Mouse (Mus musculus): ENCODE data around the gene Podxl.
A peak's percentile ranks its signal among the peaks of the same experiment; 100 is the strongest.

The Podxl gene

DNA sequence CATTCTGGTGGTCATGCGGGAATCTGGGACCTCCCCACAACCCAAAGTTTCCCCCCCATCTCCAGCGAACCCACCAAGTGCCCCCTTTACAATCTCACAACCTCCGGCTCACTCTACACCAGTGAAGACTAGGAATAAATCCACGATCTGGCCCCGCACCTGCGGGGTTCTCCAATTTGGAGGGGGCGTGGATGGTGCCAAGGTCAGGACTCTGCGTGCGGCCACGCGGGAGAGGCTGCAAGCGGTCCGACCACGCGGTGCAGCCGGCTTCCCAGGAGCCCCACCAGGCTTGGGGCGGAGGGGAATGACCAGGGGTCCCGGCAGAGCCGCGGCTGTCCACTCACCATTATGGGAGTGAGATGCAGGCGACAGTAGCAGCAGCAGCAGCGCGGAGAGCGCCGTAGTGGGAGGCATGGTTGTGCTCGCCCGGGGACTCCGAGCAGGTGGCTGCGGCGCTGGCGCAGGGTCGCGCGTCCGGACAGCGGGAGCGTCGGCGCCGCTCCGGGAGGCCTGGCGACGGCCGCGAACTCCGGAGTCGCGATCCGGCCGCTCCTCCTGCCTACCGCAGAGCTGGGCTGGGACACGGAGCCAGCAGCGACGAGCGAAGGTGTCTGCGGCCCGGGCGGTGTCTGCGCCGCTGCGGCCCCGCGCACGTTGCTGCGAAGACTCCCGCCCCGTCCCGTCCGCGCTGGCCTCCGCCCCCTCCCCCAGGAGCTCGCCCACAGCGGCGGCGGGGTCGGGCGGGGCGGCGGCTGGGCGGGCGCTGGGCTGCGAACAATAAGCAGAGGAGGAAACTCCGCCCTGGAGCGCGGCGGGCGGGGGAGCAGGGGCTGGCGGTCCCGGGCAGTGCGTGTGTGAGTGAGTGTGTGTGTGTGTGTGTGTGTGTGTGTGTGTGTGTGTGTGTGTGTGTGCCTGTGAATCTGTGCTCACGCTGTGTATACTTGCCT is at the start of gene Podxl:
Podxl (minus strand) TSS at position 747 of the 947 bp plus-strand sequence.
- peak; percentile 77 for DNase-seq (ENCODE audit: low spot score)

DNA sequence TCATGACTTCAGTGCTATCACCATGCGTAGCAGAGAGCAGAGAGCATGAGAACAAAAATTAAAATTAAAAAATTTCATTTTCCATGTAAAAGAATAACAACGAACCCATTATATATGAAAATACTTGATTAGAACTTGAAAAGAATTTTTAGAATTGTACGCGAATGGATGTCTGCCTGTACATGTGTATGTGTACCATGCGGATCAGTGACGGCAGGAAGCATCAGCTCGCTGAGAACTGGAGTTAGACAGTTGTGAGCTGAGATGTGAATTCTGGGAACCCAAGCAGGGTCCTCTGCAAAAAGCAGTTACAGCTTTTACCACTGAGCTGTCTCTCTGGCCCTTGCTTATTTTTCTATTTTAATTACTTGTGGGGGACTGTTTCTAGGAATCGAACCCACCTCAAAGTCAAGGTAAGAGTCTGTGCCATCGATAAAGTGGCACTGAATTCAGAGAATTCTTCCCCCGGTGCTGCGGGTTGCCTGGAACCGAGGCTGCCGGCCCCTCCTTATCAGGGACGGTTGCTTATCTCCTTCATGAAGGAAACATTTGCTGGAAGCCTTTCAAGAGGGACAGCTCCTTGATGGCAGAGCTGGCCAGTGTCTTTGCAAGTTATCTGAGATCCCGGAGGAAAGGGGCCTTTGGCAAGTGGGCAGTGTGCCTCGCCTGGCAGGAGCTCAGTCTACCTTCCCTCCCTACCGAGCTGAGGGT is 48.9 kb upstream of the Podxl start:
- no peak for DNase-seq (ENCODE audit: low spot score)

DNA sequence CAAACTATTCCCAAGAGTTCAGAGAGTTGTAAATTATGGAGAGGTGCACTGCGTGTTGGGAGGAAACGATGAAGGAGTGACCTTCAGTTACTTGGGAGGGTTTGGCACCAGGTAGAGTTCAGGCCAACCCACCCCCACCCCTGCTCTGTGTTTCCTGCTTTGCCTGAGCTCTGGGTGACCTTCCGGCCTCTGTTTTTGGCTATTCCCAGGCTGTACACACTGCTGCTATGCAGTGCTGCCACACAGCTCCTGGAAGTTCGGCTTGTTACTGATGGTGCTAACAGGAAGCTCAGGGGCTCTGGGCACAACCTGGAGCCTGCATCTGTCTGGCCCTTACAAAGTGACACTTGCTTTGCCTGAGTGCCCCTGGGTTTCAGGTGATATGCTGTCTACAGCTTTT is 42.6 kb upstream of the Podxl start:
- no peak for DNase-seq (ENCODE audit: low spot score)

DNA sequence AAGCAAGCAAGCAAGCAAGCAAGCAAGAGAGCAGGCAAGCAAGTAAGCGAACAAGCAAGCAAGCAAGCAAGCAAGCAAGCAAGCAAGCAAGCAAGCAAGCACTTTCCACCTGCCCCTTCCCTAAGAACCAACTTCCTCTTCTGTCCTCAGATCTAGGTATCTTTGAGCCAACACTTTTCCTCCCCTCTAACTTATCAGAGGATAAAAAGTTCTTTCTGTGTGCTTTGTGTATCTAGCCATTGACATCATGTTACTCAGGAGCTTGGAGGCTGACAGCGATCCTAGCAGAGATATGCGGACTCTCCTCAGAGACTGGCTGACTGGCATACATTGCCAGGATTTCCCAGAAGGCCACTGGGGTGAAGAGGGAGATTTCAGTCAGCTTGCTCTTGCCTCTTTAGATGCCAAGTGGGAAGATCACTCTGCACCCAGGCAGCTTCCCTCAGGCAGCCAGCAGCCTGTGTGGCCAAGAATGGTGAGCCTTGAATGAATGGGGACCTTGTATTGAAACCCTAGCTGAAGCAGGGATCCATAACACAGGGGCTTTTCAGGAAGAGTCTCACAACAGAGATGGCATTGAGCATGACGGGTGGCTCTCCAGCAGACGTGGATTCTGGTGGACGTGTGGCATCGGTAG is 41.0 kb upstream of the Podxl start:
- DNase-seq (ENCODE audit: low spot score): no peak

DNA sequence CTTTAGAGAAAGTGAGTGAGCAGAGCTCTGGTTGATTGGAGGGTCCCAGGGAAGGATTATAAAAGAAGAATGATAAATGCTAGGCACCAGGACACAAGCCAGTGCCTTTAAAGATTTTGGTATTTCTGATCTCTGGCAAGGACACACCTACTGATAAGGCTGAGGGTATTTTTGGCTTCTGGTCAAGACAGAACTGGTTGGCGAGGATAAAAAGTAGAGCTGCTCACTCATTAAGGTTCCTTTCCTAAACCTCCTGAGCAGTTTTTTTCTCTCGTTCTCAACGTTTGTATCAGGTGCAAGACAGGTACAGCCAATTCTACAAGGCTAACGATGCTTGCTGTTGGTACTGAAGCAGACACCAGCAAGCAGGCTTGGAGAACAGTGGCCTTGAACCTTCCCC is 38.7 kb upstream of the Podxl start:
- no peak for DNase-seq (ENCODE audit: low spot score)

DNA sequence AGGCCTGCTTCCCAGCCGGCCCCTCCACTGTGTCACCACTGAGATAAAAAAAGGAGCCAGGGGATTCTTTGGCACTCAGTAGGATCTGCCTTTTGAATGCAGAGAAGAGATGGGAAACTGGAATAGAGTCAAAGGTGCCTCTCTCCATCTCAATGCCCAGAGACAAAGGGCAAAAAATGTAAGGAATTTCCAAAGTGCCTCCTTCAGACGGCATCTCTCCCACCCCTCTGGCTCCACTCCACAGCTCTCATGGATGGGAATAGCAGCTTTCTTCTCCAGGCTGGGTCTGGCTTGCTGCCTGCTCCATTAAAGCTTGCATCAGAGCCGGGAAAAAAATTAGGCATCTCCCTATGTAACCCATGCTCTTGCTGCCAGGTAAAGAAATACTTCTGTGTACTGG is 37.4 kb upstream of the Podxl start:
- no peak for DNase-seq (ENCODE audit: low spot score)

DNA sequence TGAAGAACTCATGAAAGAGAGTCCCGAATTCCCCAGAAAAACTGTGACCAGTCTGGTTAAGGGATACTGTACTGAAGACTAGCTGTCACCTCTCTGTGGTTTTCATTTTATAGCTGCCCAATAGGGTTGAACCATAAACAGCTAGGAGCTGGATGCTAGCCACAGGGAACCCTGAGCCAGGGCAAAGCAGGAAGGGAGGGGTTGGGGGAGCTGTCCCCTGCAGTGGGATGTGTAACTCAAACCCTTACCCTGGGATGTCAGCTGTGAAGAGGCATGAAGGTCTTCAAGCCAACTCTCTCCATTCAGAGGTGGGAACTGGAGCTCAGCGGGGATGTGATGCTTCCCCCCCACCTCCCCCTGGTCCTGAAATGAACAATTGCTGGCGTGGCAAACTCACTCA is 36.1 kb upstream of the Podxl start:
- no peak for DNase-seq (ENCODE audit: low spot score)

DNA sequence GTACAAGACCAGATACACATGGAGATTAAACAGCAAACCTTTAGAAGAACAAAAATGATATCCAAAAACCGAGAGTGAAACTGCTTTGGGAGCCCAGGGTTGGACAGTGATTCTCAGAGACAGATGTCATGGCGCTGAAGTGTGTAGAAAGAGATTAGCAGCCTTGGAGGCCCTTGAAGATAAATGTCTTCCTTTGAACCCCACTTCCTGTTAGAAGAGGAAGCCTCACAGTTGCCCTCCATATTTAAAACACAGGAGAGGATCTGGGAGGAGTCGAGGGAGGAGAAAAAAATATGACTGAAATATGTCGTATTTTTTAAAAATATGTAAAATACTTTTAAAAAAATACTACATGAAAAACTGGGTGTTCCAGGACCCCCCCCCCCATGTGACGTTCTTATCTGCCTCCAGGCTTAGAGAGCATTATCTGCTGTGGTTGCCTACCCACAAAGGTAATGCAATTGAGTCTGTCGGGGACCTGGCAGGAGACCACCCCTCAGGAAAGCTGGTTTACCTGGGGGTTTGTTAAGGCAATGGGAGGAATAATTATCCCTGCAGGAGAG is 34.6 kb upstream of the Podxl start:
- DNase-seq (ENCODE audit: low spot score): no peak

DNA sequence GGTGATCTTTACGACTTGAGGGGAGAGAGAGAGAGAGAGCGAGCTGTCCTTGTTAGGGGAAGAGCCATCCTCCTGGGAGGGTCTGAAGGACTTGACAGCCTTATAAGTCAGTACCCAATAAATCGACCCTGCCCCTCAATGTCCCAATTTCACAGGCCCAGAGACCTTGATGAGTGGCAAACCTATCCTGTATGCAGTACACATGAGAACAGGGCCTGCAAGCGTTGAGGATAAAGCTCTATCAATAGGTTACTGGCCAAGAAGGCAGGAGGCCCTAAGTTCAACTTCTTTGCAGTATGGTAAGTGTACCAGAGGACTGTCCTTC is 33.3 kb upstream of the Podxl start:
- no peak for DNase-seq (ENCODE audit: low spot score)

DNA sequence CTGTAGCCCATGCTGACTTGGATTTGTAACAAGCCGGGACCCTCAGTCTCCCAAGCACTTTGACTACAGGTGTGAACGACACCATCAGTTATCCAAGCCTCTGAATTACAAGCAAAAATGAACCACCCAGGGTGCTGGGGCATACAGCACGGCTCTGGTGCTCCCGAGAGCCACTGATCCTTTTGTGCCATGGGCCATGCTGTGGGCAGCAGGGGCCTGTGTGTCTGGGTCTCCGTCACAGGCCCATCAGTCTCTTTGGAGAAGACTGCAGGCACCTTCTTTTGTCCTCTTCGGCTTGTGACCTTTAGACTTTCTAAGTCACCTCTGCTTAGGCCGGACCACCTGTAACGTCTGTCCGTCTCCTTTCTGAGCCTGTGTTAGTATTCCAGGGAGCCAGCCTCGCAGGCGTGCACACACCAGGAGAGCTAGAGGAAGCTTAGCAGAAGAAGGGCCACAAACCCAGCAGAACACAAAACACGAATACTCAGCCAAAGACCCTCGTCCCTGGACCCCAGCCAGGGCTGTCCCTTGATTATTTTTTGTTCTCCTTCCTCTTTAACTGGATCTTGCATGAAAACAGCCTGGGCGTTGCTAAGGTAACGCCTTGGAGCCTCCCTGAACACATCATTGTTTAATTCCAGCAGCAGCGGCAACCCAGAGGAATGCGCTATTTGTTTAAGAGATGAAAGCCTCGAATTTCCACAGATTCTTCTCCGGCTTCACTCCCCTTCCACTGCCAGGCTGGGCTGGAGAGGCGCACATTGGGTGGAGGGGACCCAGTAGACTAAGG is 32.8 kb upstream of the Podxl start:
- DNase-seq (ENCODE audit: low spot score): peak; percentile 44

GRCm38 (mm10) chr6:31592579-31593238 is 28.9 kb upstream of the Podxl start:
- DNase-seq (ENCODE audit: low spot score): no peak

DNA sequence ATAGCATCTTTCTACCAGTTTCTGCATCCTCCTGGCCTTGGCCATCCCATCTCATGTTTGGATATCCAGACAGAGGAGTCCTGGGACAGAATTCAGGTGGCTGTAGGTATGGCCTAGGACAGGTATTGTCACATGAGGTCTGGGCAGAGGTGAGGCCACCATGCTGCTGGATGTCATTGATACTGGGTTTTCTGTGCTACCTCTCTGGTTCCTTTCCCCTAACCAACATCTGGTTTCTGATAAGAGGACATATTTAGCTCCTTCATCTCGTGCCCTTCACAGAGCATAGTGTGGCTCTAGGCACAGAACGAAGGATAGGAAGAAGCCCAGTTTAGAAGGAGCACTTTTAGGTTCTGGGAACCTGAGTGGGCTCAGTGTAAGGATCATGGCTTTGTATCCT is 28.3 kb upstream of the Podxl start:
- no peak for DNase-seq (ENCODE audit: low spot score)

- DNase-seq (ENCODE audit: low spot score): no peak
Measured at GRCm38 (mm10) chr6:31591676-31592075, 27.9 kb upstream of the Podxl start.

DNA sequence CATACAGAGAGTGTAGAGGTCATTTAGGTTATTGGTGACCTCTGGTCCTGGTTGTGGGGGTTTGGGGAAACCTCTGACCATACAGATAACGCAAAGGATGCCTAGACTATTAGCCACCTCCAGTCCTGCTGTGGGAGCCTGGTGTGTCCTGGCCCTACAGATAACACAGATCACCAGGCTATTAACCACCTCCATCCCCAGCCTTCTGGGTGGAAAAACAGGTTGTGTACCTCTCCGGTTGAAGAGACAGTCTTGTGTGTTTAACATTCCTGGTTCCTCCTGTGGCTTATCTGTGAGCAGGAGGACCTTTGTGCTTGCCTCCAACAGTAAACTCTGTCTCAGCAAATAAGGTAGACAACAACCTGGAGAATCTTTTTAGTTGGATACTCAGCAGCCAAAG is 27.0 kb upstream of the Podxl start:
- no peak for DNase-seq (ENCODE audit: low spot score)

DNA sequence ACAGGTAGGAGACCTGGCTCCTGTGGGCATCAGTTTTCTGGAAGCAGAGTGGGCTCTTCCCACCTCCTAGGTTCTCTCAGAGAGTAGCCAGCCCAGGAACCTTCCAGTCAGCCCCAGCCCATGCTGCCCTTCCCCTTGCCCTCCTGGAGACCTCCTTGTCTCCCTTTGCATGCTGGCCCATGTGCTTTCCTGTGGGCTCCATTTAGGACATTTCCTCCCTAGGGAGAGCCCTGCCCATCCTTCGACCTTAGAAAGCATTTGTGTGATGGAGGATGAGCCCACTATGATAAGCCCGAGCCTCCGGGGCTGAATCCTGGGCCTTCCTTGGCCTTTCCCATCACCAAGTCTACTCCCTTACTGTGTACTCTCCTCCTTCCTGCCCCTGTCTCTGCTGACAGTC is 25.5 kb upstream of the Podxl start:
- no peak for DNase-seq (ENCODE audit: low spot score)

GRCm38 (mm10) chr6:31587655-31588054 is 23.9 kb upstream of the Podxl start:
- no peak for DNase-seq (ENCODE audit: low spot score)

DNA sequence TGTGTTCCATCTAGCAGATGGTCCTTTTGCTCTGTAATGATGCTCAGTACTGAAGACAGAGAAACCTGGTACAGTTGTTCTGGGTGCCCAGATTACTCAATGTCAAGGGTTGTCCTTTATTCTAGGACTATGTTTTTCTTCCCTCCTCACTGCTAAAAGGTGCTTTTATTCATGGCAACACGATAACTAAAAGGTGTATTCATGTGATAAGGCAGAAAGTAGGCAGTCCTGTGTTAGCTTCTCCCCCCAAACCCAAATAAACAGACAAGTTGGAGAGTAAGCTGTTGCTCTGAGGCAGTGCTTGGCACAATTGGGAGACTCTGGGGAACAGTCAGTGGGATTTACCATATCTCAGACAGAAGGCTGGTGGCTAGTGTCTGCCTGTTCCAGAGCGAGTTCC is 22.3 kb upstream of the Podxl start:
- no peak for DNase-seq (ENCODE audit: low spot score)

GRCm38 (mm10) chr6:31576151-31576550 is 12.4 kb upstream of the Podxl start:
- DNase-seq (ENCODE audit: low spot score): no peak

DNA sequence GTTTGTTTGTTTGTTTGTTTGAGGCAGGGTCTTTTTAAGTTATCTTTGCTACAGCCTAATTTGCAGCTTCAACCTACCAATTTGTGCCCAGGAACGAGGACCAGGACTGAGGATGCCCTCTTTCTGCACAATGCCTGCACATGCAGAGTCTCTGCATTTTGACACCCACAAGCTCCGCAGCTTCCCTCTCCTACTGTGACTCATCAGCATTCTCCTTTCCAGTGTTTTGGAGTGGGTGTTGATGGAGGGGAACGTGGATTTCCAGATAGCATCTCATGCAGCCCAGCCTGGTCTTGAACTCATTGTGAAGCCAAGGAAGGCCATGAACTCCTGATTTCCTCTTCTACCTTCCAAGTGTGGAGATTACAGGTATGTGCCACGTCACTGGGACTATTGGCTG is 11.3 kb upstream of the Podxl start:
- no peak for DNase-seq (ENCODE audit: low spot score)

GRCm38 (mm10) chr6:31571459-31571858 is 7.7 kb upstream of the Podxl start:
- no peak for DNase-seq (ENCODE audit: low spot score)

GRCm38 (mm10) chr6:31568070-31568595 is 4.4 kb upstream of the Podxl start:
- no peak for DNase-seq (ENCODE audit: low spot score)

All from testis, postnatal 10 days (tissue).